Mouse (Mus musculus): ENCODE results near the gene Acot10.
"Not testable (repeated sequence)": the region's sequence is repeated elsewhere in the genome, so short reads cannot be mapped to it uniquely, and the experiment has no call there.

The Acot10 gene

DNA sequence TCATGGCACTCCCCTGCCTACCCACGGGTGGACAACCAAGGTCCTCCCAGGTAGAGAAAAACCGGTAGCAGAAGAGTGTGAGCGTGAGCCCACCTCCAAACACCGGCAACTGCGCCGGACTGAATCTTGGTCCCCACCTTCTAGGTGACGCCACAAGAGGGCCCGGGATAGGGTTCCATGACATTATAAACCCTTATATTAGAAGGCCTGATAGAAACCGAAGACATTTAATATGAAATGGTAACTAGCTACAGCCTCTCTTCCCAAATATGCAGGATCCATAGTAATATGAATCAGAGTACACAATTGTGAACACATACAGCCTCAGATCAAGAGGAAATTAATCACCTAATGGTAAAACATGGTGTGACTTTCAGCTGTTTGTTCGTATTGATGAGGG lies at the start of gene Acot10:
Gene Acot10 (minus strand): TSS at position 101 of the 400 bp plus-strand sequence.
- DNase-seq = no peak

DNA sequence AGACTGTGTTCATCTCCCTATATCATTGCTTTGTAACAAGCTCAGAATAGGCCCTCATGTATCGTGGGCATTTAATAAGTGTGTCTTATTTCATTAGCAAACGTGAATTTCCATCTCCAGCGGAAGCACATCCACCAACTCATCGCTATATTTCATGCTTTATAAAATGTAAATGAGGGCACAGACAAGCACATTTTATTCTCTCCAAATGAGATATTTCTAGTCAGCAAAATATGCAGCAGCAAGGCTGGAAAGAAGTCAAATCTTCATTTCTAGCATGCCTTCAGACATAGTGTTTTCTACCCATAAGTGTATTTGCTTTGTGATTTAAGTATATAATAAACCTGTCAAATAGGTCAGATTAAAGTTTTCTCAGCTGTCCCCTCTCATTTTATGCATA lies 45.3 kb upstream of the Acot10 start:
- DNase-seq = no peak

DNA sequence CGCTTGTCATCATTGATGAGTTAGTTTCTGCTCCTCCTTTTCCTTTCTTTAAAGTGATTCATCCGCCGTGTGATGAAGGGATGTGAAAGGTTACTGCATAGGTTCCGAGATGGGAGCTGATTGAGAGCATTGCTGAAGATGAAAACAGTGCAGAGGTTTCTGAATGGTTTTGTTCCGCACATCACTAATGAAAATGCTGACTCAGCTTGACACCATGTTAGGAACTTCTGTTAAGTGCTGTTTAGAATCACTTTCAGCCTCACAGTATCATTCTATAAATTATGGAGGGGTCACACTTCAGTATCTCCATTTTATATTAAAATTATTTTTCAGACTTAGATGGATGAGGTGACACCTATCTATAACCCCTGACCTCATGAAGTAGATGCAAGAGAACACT lies 29.7 kb upstream of the Acot10 start:
- DNase-seq = no peak

DNA sequence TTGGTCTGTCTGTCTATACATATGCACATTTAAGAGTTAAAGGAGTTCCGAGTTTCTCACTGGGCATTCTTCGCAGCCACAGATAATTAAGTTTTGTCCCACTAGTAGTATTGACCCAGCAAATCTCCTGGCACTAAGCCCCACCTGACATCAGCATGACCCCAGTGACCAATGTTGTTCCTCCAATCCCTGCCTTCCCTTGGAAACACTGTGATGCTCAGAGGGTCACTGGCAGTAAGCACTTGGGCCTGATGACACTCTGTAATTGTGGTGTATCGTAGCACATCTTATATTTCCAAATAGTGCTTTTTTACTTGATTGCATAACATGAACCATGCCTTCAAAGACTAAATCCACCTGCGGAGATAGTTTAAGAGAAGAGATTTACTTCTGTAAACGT lies 17.6 kb upstream of the Acot10 start:
- DNase-seq = no peak

DNA sequence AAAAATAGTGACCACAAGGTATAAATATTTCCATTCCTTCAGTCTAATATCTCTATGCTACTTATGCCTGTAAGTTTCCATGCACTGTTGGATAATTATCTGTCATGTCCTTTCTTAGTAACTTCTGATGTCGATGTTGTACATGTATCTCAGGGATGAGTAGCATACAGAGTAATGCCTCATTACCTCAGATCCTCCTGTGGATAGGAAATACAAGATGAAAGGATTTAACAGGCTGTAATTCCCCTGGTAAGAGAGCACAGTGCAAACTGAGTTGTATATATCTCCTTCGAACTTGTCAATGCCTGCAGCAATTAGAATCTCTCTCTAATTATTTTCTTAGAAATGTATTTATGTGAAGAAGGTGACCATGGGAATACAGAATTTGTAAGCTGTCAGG lies 16.2 kb upstream of the Acot10 start:
- DNase-seq = no peak

DNA sequence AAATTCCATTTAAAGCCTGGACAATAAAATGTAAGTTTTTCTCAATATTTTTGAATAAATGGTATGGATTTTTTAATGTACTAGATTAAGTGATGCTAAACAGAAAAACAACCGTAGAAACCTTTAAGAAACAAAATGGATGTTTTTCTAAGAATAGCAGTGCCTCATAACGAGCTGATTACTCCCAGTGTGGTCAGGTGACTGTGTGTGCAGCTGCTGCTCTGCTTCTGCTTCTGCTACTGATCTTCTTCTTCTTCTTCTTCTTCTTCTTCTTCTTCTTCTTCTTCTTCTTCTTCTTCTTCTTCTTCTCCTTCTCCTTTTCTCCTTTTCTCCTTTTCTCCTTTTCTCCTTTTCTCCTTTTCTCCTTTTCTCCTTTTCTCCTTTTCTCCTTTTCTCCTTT lies 3.0 kb upstream of the Acot10 start:
- DNase-seq = not testable (repeated sequence)

DNA sequence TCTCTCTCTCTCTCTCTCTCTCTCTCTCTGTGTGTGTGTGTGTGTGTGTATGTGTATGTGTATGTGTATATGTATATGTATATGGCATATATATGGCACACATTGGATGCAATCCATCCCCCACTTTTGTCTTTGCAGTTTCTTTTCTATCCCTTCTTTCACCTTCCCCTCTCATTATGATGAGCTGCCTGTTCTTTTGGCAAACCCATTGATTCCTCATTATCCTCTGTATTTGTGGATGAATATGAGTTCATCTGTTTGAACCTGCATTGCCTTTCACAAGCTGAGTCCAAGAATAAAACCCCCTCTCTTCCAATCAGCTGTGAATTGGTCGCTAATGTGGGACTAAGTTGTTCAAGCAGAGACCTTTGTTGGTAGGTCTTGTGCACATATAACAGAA lies 1.4 kb upstream of the Acot10 start:
- no peak for DNase-seq

DNA sequence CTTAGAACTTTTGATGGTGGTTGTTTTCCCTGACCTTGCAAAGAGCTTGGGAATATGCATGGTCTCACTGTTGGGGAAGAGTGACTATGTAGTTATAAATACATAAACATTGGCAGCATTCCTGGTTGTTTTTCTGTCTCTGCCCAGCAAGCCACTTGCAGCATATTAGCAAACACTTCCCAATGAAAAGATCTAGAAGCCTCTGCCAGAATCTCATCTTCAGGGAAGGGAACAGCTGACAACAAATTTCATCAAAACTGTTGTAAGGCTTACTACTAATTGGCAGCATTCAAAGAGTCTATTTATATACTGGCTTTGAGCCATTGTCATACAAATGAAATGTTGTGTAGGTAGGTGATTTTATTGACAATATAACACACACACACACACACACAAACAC lies 800 bp upstream of the Acot10 start:
- DNase-seq = no peak

DNA sequence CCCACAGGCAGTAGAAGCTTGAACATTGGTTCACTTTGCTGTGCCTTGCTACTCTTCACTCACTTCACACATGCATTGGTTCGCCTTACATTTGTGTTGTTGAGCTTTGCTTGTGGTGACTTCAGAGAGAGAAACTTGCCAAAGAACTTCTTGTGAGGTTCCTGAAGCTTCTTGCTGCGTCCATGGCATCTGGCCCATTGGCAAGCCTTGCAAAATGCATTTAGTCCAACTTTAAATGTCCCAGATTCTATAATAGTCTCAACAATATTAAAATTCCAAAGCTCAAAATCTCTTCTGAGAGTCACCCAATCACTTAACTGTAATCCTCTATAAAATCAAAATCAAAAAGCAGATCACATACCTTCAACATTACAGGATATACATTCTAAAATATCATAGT lies 6.3 kb downstream of the Acot10 start:
- DNase-seq = no peak

DNA sequence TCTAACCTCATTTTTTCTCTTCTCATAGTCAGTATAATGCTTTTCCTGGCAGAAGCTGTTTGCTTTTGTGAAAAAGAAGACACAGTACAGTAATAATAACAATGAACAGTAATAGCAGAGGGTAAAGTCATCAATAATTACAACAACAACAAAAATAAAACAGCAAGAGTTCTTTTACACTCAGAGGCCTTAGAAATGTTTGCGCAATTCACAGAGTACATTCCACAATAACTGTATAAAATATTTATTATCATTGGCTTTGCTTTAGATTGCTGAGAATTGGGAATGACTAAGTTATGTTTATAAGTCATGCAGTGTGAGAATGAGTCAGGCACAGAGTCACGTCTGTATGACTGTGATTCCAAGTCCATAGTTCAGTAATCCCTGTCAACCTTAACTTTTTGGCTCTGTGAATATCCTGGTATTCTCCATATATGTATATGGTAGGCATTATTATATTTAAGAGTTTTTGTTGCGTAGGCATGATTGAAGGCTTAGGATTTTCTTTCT lies 23.6 kb downstream of the Acot10 start:
- no peak for DNase-seq

DNA sequence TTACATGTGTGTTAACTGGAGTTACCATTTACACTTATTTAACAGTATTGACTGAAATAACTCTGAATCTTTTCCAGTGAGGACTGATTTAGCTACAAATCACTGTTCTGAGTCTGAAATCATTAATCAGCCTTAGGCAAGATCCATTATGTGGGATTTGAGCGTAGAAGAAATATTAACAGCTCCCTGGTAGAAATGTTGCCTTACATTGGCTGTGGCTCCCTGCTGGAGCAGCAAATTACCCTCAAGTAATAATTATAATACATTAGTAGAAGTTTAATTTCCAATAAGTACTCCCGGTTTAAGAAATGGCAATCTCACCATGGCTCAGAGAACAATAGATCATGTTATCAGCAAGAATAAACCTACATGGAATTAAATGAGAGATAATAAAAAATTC lies 27.4 kb downstream of the Acot10 start:
- DNase-seq = no peak

DNA sequence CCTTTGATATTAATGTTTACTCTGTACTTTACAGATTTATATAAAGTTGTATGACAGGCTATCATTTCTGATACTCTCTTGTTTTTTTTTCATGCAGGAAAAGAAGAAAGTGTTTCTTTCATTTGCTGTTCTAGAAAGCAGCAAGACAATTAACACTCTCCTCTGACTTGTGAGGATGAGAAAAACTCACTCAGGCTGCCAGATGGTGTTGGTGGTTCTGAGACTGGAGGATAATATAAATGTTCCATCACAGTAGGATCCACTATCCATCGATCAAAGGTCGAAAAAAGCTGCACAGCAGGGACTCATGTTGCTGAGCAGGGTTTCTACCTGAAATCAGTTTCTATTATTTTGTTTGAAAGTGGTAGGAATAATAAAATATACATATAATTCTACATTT lies 32.0 kb downstream of the Acot10 start:
- DNase-seq = no peak
